Mouse (Mus musculus) CH12.LX (cell line): ENCODE results near the gene Amdhd1. TPM values are rescaled to one million over a fixed set of nuclear protein-coding genes. Genes with fewer than 3 reads are reported as not detected.

ENCODE experiments used
- DNase-seq: peaks from one replicate; pipeline ENCODE4 v3.0.0-alpha.2; 2013; ENCODE audit errors: extremely low read depth
- H3K27ac ChIP-seq: 2 replicates; pipeline ENCODE4 v1.5.1; 2012; ENCODE audit warnings: low read depth, mild to moderate bottlenecking, control low read depth, moderate library complexity; ENCODE audit not compliant: insufficient read depth
- H3K27me3 ChIP-seq: replicated peaks from 2 replicates; pipeline ENCODE3; 2012; ENCODE audit warnings: inconsistent platforms
- H3K36me3 ChIP-seq, 2 experiments: replicated peaks in 1 of 2; 2 replicates each; pipeline versions ENCODE3 to v1.6.1; 2012; ENCODE audit warnings: inconsistent platforms in 1 of 2, low read length in 1 of 2, mild to moderate bottlenecking in 1 of 2, mixed read lengths in 1 of 2, moderate library complexity in 1 of 2; ENCODE audit not compliant: control insufficient read depth in 1 of 2, insufficient read depth in 1 of 2
- H3K4me1 ChIP-seq, 2 experiments: 2 replicates each; pipeline ENCODE4 v1.6.1; 2012; ENCODE audit warnings: inconsistent platforms in 1 of 2, moderate library complexity in 1 of 2; ENCODE audit not compliant: insufficient read depth in 2 of 2, control insufficient read depth in 1 of 2
- H3K4me2 ChIP-seq: 2 replicates; pipeline ENCODE4 v1.6.1; 2012; ENCODE audit warnings: low read depth, mild to moderate bottlenecking, control low read depth; ENCODE audit not compliant: poor library complexity, insufficient read depth, severe bottlenecking
- H3K4me3 ChIP-seq, 3 experiments: fragments of 150-350 bp in 1 of 3; sonication (generic) in 1 of 3; replicated peaks in 1 of 3; 2 replicates each; pipeline versions ENCODE3 to v1.5.1; 2011 to 2012; ENCODE audit warnings: low read depth in 2 of 3, low read length in 2 of 3, mild to moderate bottlenecking in 2 of 3, moderate library complexity in 2 of 3, control low read depth in 1 of 3, improper control_type of control experiment in 1 of 3, inconsistent platforms in 1 of 3, mixed read lengths in 1 of 3; ENCODE audit not compliant: poor library complexity in 1 of 3
- H3K79me2 ChIP-seq: replicated peaks from 2 replicates; pipeline ENCODE4 v1.6.1; 2012; ENCODE audit warnings: mild to moderate bottlenecking, moderate library complexity; ENCODE audit not compliant: control insufficient read depth, poor library complexity, insufficient read depth, severe bottlenecking; ENCODE audit errors: extremely low read depth
- H3K9ac ChIP-seq: 2 replicates; pipeline ENCODE4 v1.6.1; 2012; ENCODE audit warnings: low read depth, mild to moderate bottlenecking, control low read depth, moderate library complexity; ENCODE audit not compliant: insufficient read depth
- H3K9me3 ChIP-seq: replicated peaks from 2 replicates; pipeline ENCODE3; 2012; ENCODE audit warnings: low read length, inconsistent platforms, mixed read lengths
- CHD1 ChIP-seq: IDR thresholded peaks from 2 replicates; pipeline ENCODE4 v1.6.1; 2012; ENCODE audit warnings: low read depth, low read length, improper control_type of control experiment, inconsistent platforms
- CHD2 ChIP-seq: IDR thresholded peaks from 2 replicates; pipeline ENCODE4 v1.6.1; 2011; ENCODE audit warnings: low read length, improper control_type of control experiment
- CTCF ChIP-seq, 2 experiments: IDR thresholded peaks in 1 of 2; conservative IDR thresholded peaks in 1 of 2; 2 replicates each; pipeline ENCODE4 v1.5.1; 2011 to 2012; ENCODE audit warnings: low read depth in 2 of 2, low read length in 2 of 2, improper control_type of control experiment in 1 of 2, inconsistent platforms in 1 of 2, mild to moderate bottlenecking in 1 of 2, moderate library complexity in 1 of 2
- E2F4 ChIP-seq: IDR thresholded peaks from 2 replicates; pipeline ENCODE4 v1.6.1; 2011; ENCODE audit warnings: low read depth, low read length, improper control_type of control experiment; ENCODE audit not compliant: insufficient replicate concordance
- ELF1 ChIP-seq: IDR thresholded peaks from 2 replicates; pipeline ENCODE4 v1.6.1; 2014; ENCODE audit warnings: low read depth, mild to moderate bottlenecking, inconsistent platforms, low read length, improper control_type of control experiment
- EP300 ChIP-seq: IDR thresholded peaks from 2 replicates; pipeline ENCODE4 v1.6.1; 2011; ENCODE audit warnings: low read length, improper control_type of control experiment
- ETS1 ChIP-seq: conservative IDR thresholded peaks from 2 replicates; pipeline ENCODE4 v1.6.1; 2012; ENCODE audit warnings: low read depth, mild to moderate bottlenecking, inconsistent platforms, low read length, improper control_type of control experiment, moderate library complexity
- GABPA ChIP-seq: IDR thresholded peaks from 2 replicates; pipeline ENCODE4 v1.6.1; 2012; ENCODE audit warnings: low read depth, low read length, improper control_type of control experiment, inconsistent platforms; ENCODE audit not compliant: insufficient replicate concordance
- JUN ChIP-seq: IDR thresholded peaks from 2 replicates; pipeline ENCODE4 v1.6.1; 2011; ENCODE audit warnings: low read depth, mild to moderate bottlenecking, low read length, improper control_type of control experiment, moderate library complexity; ENCODE audit not compliant: insufficient read depth
- MAX ChIP-seq: IDR thresholded peaks from 2 replicates; pipeline ENCODE4 v1.6.1; 2011; ENCODE audit warnings: low read length, improper control_type of control experiment
- MXI1 ChIP-seq: IDR thresholded peaks from 2 replicates; pipeline ENCODE4 v1.6.1; 2011; ENCODE audit warnings: mild to moderate bottlenecking, low read depth, low read length, improper control_type of control experiment
- MYC ChIP-seq: IDR thresholded peaks from 2 replicates; pipeline ENCODE4 v1.6.1; 2011; ENCODE audit warnings: low read depth, mild to moderate bottlenecking, improper control_type of control experiment, low read length
- NELFE ChIP-seq: IDR thresholded peaks from 2 replicates; pipeline ENCODE4 v1.6.1; 2011; ENCODE audit warnings: low read depth, low read length, improper control_type of control experiment
- NRF1 ChIP-seq: IDR thresholded peaks from 2 replicates; pipeline ENCODE4 v1.6.1; 2014; ENCODE audit warnings: low read depth, mild to moderate bottlenecking, inconsistent platforms, low read length, improper control_type of control experiment, moderate library complexity
- POLR2A ChIP-seq: IDR thresholded peaks from 2 replicates; pipeline ENCODE4 v1.6.1; 2011; ENCODE audit warnings: low read depth, mild to moderate bottlenecking, improper control_type of control experiment, low read length
- POLR2AphosphoS2 ChIP-seq: IDR thresholded peaks from 2 replicates; pipeline ENCODE4 v1.6.1; 2011; ENCODE audit warnings: low read depth, low read length, improper control_type of control experiment
- TBP ChIP-seq: conservative IDR thresholded peaks from 2 replicates; pipeline ENCODE4 v1.6.1; 2011; ENCODE audit warnings: low read depth, low read length, improper control_type of control experiment
- TCF12 ChIP-seq: IDR thresholded peaks from 2 replicates; pipeline ENCODE4 v1.6.1; 2014; ENCODE audit warnings: low read depth, mild to moderate bottlenecking, inconsistent platforms, low read length, improper control_type of control experiment
- UBTF ChIP-seq: IDR thresholded peaks from 2 replicates; pipeline ENCODE4 v1.6.1; 2012; ENCODE audit warnings: low read depth, mild to moderate bottlenecking, inconsistent platforms, low read length, improper control_type of control experiment, moderate library complexity
- USF1 ChIP-seq: IDR thresholded peaks from 2 replicates; pipeline ENCODE4 v1.6.1; 2014; ENCODE audit warnings: low read depth, mild to moderate bottlenecking, inconsistent platforms, low read length, improper control_type of control experiment
- USF2 ChIP-seq: conservative IDR thresholded peaks from 2 replicates; pipeline ENCODE4 v1.6.1; 2011; ENCODE audit warnings: low read depth, low read length, improper control_type of control experiment
- dilution Hi-C: fragments of 300-500 bp; cut with MboI; formaldehyde crosslinking; loops from 2 replicates; pipeline ENCODE4 v1.14.3; 2020; ENCODE audit warnings: low sequenced_read_pairs; ENCODE audit not compliant: extremely low pct_unique_long_range_greater_than_20kb, extremely low pct_ligation_motif_present
- in situ Hi-C: fragments of 300-500 bp; cut with MboI; formaldehyde crosslinking; loops from 3 replicates; pipeline ENCODE4 v1.14.3; 2019; ENCODE audit warnings: low sequenced_read_pairs, low pct_ligation_motif_present, low pct_unique_long_range_greater_than_20kb, mixed read lengths
- polyA plus RNA-seq: library from polyadenylated mRNA; unstranded; fragments of >175 nt; gene quantifications from 2 replicates; pipeline ENCODE4 v1.2.1, GENCODE M21; 2012; ENCODE audit warnings: low read depth; ENCODE audit not compliant: insufficient read length
- total RNA-seq, 2 experiments: library from RNA; depleted of rRNA; stranded (reverse); fragments of 300-350 nt in 1 of 2; fragments of >200 nt in 1 of 2; gene quantifications; 2 replicates each; pipeline ENCODE4 v1.2.3; 2012 to 2014

Amdhd1 gene
- total and polyA plus RNA-seq, 3 experiments = 2.3 to 8.4 (median 3.3) TPM

DNA sequence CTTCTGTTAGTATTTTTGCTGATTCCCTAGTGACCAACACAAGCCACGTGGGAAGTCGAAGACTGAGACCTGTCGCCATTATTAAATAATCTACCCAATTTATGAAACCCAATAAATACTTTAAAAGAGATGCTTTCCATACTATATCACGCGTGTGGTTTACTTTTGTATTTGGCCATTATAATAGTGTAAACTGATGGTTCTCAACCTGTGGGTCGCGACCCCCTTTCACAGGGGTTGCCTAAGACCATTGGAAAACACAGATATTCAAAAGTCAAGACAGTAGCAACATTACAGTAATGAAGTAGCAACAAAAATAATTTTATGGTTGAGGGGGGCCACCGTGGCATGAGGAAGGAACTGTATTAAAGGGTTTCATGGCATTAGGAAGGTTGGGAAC lies 20.7 kb downstream of the Amdhd1 start:
- Histone ChIP-seq H3K4me3 (no peak overlapping the region), H3K27ac (no peak overlapping the region), H3K9ac (no peak overlapping the region), H3K36me3 (no peaks in the 10 kb centered on the region), H3K4me2 (no peak overlapping the region), H3K4me1 (peaks cover 4 to 20% of the 10 kb centered on the region in 2 experiments; a peak in 3 of 4 replicates), H3K9me3 (no peaks in the 10 kb centered on the region), H3K27me3 (no peaks in the 10 kb centered on the region), H3K79me2 (no peaks in the 10 kb centered on the region)
- no peak for DNase-seq
- dilution Hi-C loops (no loop called here), in situ Hi-C loops (no loop called here)
- TF ChIP-seq USF1 = no peak
- TF ChIP-seq CHD2 = peak; percentile 39; the same call in 1 of the 2 replicates

DNA sequence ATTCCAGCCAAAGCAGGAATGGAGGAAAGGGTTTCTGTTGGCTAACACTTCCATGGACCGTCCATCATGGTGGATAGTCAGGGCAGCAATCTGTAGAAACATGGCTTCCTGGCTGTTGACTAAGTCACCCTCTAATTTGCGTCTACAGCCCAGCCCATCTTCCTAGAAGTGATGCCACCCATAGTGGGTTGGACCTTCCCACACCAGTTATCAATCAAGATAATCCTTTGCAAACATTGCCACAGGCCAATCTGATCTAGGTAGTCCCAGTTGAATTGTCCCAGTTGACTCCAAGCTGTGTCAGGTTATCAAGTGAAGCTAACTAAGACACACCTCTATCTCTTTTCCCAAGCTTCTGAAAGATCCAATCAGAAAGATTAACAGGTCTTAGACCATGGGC lies 21.2 kb downstream of the Amdhd1 start:
- Histone ChIP-seq H3K27me3 (no peaks in the 10 kb centered on the region), H3K4me2 (no peak overlapping the region), H3K9me3 (no peaks in the 10 kb centered on the region), H3K4me3 (no peak overlapping the region), H3K4me1 (peaks cover 4 to 20% of the 10 kb centered on the region in 2 experiments; a peak in 3 of 4 replicates), H3K79me2 (no peaks in the 10 kb centered on the region), H3K36me3 (no peaks in the 10 kb centered on the region), H3K27ac (no peak overlapping the region), H3K9ac (no peak overlapping the region)
- no peak for TF ChIP-seq USF1
- TF ChIP-seq ELF1 = no peak
- TF ChIP-seq UBTF = no peak
- TF ChIP-seq USF2 = no peak
- no peak for TF ChIP-seq MXI1
- no peak for TF ChIP-seq NRF1
- no peak for TF ChIP-seq MYC
- TF ChIP-seq TBP = no peak
- TF ChIP-seq CTCF (conservative IDR thresholded peaks at IDR 0.05 in 1 of 2, IDR thresholded peaks at IDR 0.05 in 1 of 2; ENCODE audit: low read depth in 2 of 2, low read length in 2 of 2) = no peak
- no peak for DNase-seq
- in situ Hi-C loops (no loop called here), dilution Hi-C loops (no loop called here)

DNA sequence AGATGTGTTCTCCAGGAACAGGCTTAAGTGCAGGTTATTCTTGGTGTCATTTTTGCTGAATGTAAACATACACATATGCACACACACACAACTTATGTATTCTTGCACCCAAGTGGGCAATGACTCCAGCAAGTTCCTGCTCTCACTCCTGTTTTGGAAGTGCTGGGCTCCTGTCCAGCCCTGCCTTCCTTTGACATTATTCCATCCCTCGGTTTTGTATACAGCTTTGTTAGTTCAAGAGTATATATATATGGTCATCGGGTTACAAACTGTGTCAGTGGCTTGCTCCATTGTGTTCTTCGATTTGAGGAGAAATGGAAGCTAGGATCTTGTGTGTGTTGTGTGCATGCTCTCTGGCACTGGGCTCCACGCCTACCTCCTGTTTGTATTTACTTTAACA lies 21.6 kb downstream of the Amdhd1 start:
- no peak overlapping the region for H3K27ac ChIP-seq
- H3K9ac ChIP-seq = no peak overlapping the region
- dilution Hi-C loops (no loop called here), in situ Hi-C loops (no loop called here)
- H3K36me3 ChIP-seq = no peaks in the 10 kb centered on the region
- no peak for TF ChIP-seq JUN
- TF ChIP-seq POLR2A = no peak
- TF ChIP-seq GABPA = no peak
- TF ChIP-seq CHD1 = no peak
- TF ChIP-seq NRF1 = no peak
- TF ChIP-seq E2F4 = no peak
- no peak for TF ChIP-seq TCF12
- no peak for TF ChIP-seq USF1
- TF ChIP-seq MAX = no peak
- TF ChIP-seq POLR2AphosphoS2 = no peak
- no peak for TF ChIP-seq ETS1
- TF ChIP-seq NELFE = no peak
- no peak for TF ChIP-seq MYC
- no peak for TF ChIP-seq EP300
- TF ChIP-seq MXI1 = no peak
- no peaks in the 10 kb centered on the region for H3K79me2 ChIP-seq
- no peak overlapping the region for H3K4me2 ChIP-seq
- no peak for DNase-seq
- no peaks in the 10 kb centered on the region for H3K27me3 ChIP-seq
- H3K4me3 ChIP-seq = no peak overlapping the region
- H3K4me1 ChIP-seq = peaks cover 4 to 20% of the 10 kb centered on the region in 2 experiments; a peak in 3 of 4 replicates
- H3K9me3 ChIP-seq = no peaks in the 10 kb centered on the region
